Mouse (Mus musculus): ENCODE measurements around the gene Mtus2.

Gene Mtus2

DNA sequence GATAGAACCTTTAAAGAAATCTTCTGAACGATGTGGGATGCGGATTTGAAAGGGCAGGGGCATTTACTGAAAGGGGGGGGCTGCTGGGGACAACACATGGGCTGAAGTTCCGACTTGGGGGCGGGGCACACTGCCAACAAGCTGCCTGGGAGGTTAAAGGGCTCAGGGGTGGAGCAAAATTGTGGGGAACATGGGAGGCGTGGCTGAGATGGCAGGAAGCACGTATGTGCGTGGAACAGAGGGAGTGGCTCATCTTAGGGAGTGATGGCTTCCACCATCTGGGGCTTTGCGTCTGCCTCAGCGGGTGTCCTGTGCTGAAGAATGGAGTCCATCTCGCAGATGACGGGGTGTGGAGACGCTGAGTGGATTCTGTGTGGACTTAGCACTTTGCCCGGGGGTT, 70.9 kb downstream of the Mtus2 start:
- peak; percentile 84 for DNase-seq (ENCODE audit: low read depth, low spot score)

DNA sequence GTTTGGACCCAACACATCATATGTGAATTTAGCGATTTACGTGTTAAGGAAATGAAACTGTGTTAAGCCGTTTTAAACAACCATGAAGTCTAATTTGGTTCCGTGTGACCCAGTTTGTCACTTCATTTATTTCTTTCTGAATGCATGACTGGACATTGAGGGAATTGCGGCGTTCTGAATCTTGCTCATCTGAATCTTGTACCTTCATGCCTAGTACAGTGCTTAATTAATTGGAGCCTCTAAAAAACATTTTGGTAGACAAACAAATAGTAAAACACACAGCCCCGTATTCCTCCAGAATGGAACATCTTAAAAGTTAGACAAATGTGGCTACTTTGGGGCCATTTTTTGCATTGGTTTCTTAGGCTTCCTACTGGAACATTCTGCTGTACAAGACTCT, 84.5 kb downstream of the Mtus2 start:
- no peak for DNase-seq (ENCODE audit: low read depth, low spot score)

DNA sequence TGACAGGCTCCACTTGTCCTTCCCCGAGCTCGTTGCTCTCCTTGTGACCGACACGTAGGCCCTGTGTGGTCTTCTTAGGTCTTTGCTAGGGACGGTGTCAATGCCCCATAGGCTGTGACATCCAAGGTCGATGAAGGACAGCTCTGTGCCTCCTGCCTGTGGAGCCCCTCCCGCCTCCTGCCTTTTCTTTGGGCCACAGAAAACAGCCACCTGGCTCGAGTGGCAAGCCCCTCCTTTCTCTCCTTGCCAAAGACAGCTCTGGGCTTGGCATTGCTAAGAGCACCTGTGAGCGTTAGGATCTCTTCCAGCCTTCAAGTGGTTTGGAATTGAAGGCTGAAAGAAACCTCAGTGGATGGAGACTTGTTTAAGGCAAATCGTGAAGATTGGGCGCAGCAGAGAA, 91.1 kb downstream of the Mtus2 start:
- DNase-seq (ENCODE audit: low read depth, low spot score), result no peak

DNA sequence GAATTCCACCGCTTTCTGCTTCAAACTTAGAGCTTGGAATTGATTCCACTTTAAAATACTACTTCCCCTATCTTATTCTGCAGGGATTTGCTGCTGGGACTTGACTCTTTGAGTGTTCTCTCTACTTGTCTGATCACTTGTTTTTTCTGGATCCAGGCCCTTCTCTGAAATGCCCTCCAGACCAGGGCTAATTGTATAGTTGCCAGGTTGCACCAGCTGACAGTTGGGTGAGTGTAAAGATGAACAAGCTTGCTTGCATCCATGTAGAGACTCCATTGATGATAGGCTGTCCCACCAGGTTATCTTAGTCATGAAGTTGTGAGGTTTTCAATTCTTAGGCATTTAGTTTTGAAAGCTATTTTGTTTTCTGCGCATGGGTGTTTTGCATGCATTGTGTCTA, 92.2 kb downstream of the Mtus2 start:
- no peak for DNase-seq (ENCODE audit: low read depth, low spot score)

DNA sequence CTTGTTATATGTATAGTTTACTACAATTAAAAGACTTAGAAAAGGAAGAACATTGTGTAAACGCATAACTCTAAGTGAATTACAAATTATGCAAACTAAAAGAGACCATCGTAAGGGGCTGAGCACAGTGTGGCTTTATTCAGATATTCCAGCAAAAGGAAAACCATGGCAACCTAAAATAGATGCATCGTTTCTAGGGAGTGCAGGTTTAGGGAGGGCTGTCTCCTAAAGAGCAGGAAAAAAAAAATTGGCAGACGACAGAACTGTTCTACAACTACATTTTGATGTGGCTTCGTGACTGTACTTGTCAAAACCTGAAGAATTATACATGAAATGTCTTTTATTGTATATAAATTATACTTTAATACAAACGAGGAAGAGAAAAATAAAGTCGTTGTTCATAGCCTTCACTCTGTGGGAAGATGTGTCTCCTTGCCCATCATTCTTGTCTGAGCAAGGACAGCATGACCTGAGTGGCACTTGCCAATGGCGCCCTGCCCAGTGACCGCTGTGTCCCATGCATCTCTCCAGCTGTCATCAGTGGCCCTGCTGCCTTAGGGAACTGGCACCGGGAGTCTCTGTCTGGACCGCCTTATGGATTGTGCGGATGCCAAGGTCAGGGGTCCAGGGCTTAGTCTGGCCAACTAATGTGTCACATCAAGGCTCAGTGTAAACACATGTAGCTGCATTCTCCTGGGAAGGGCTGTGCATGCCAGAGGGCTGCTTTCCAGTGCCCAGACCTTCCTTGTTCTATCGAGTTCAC, 95.9 kb downstream of the Mtus2 start:
- DNase-seq (ENCODE audit: low read depth, low spot score), result no peak

DNA sequence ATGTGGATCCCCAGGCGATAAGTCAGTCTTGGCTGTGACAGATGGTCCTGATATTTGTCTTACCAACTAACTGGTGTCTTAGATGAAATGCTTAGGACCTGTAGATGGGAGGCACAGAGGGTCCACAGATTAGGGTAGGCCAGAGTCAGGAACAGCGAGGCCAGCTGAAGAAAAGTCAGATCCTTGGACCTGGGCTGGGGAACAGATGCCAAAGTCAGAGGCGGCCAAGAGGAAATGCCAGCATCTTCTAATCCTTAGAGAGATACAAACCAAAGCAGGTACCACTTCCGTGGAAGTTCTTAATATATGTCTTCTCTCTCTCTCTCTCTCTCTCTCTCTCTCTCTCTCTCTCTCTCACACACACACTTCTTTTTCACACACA, 96.5 kb downstream of the Mtus2 start:
- no peak for DNase-seq (ENCODE audit: low read depth, low spot score)

DNA sequence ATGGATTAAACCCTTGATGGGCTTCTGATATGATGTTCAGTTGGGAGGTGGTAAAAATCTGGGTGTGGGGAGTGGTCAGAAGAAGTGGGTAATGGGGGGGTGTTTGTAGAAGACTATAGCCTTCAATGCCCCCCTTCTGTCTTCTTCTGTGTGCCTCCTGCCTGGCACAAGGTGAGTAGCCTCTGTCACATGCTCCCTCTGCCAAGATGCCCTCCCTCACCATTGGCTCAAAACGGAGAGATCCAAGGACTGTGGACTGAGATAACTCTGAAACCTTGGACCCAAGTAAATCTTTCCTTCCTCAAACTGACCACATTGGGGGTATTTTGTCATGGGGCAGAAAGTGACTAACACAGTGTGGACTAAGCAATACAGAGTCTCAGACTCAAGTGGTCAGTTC, 99.7 kb downstream of the Mtus2 start:
- DNase-seq (ENCODE audit: low read depth, low spot score), result no peak

DNA sequence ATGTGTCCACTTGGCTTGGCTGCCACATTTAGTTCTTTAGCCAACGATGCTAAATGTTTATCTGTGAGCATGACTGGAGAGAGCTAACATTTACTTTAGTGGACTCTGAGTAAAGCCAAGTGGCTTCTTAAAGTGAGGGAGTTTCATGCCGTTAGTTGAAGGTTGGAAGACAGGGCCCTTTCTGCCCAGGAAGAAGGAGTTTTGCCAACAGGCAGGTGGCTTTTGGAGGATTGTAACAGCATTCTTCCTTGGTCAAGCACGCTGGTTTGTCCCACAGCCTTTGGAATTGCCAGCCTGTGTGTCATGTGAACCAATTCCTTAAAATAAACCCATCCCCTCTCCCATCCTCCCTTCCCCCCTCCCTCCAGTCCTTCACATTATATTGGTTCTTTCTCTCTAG, 100.3 kb downstream of the Mtus2 start:
- no peak for DNase-seq (ENCODE audit: low read depth, low spot score)

DNA sequence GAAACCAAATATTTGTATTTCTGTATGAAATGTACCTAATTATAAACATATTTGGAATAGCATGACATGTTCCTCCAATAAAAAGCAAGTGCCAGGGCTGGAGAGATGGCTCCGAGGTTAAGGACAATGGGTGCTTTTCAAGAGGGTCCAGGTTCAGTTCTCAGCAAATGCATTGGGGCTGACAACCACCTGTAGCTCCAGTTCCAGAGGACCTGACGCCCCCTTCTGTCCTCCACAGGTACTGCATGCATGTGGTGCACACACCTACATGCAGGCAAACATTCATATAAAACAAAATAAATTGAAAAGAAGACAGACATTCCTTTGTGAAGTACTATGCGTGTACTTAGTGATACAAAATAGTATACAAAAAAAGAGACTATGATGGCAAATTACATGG, 102.2 kb downstream of the Mtus2 start:
- no peak for DNase-seq (ENCODE audit: low read depth, low spot score)

DNA sequence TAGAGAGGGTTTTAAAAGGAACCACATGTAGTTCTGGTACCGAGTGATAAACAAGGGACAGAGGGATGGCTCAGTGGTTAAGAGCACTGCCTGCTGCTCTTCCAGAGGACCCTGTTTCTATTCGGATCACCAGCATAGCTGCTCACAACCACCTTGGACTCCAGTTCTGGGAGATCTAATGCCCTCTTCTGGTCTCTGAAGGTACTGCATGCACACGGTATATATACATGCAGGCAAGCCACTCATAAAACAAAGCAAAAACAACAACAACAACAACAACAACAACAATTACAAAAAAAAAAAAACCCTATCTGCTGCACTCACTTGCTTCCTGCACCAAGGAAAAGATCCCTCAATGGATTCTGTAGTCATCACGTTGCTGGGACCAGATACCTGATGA, 104.7 kb downstream of the Mtus2 start:
- DNase-seq (ENCODE audit: low read depth, low spot score), result peak; percentile 57

DNA sequence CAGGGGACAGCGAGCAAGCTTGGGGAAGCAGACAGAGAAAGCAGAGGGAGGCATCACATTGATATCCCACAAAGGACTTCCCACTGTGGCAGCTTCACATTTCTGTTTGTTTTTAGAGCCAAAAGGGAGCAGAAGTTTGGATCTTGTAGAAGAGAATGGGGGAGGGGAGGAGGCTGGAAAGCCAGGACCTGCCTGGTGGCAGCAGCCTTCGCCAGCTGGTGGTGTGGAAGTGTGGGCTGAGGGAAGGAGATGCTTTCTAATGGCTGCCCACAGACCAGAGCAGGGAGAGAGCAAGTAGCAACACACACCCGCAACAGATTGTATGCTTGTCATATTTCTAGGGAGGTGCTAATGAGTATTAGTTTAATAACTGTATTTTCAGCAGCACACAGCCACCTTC, 106.6 kb downstream of the Mtus2 start:
- no peak for DNase-seq (ENCODE audit: low read depth, low spot score)

DNA sequence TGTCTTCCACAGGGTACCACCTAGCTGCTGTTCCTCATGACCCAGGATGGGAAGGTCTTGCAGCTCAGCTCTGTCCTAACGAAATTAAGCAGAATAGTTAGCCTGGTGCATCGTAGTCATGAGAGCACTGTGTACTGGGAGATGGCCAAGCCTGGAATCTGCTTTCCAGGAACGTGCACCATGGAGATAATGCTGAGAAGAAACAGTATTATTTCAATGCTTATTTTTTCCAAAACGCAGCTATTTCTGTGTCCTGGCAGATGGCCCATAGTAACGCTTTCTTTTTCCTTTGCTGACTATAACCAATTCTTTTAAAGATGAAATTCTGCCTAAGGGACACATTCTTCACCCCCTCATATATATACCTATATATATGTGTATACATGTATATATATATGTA, 108.1 kb downstream of the Mtus2 start:
- DNase-seq (ENCODE audit: low read depth, low spot score), result no peak

DNA sequence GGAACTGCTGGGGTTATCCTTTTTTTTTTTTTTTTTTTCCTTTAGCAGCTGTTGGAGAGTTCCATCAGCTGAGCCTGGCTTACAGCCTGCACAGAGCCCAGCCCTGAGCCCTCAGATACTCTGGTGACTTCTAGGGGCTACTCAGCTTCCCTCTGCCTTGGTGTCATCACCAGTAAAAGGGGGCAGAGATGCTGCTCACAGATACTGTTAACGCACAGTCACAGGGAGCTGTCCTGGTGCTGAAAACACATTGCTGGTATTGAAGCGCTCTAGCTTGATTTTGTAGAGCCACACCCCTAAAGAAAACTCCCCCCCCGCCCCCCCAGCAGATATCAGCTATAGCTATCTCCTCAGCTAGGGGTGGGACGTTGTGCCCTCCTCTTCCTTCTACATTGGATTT, 112.8 kb downstream of the Mtus2 start:
- DNase-seq (ENCODE audit: low read depth, low spot score), result peak; percentile 56

DNA sequence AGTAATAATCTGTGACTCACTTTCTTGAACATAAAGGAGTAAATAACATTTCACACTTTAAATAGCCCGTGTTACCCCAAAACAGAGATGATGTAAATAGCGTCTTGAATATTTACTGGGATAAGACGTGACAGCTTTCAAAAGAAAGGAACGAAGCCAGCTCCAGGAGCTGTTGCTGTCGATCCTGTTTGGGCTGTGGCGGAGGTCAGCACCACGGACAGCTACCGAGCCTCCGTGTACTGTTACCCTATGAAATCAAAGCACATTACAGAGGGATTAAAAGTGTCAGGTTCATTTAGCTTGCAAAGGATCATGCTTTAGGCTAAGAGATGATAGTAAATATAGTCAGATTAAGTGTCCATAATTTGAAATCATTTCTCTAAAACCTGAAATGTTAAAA, 114.7 kb downstream of the Mtus2 start:
- DNase-seq (ENCODE audit: low read depth, low spot score), result peak; percentile 42

DNA sequence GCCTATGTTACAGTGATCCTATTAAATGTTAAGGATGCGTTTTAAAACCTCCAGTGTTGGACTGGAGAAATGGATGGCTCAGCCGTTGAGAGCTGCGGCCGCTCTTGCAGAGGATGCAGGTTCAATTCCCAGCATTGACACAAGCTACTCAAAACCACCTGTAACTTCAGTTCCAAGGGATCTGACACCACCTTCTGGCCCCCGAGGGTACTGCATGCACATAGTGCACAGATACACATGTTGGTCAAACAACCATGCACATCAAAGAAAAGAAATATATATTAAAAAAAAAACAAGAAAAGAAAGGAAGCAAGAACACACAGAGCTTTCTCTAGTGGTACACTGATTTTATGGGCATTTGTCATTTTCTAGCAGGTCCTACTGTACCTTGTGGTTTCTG, 116.3 kb downstream of the Mtus2 start:
- DNase-seq (ENCODE audit: low read depth, low spot score), result peak; percentile 67

DNA sequence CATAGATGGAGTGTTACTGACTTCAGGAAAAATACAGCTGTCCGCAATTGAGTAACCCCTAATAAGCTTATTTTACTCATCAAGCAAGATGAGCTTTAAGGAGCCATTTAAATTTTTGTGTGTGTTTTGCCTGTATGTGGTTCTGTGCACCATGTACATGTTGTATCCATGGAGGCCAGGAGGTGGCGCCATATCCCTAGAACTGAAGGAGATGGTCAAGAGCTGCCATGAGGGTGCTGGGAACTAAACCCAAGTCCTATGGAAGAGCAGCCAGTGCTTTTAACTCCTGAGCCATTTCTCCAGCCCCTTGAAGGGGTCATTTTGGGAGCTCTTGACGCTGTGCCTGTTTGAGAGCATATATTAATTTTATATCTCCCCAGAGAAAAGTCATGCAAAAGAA, 122.6 kb downstream of the Mtus2 start:
- DNase-seq (ENCODE audit: low read depth, low spot score), result peak; percentile 65

DNA sequence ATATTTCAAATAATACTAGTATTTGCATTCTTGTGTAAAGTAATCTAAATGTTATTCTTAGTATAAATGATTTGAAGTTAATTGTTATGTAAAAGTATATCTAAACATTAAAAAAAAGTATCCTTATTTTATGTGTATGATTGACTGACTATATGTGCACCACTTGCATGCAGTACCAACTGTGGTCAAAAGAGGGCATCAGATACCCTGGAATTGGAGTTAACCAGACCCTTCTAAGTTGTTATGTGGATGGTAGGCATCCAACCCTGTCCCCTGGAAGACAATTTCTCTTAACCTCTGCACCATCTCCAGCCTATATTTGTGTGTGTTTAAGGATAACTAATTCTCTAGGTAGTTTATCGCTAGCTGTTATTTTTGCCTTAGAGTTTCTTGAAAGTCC, 126.4 kb downstream of the Mtus2 start:
- DNase-seq (ENCODE audit: low read depth, low spot score), result peak; percentile 57

DNA sequence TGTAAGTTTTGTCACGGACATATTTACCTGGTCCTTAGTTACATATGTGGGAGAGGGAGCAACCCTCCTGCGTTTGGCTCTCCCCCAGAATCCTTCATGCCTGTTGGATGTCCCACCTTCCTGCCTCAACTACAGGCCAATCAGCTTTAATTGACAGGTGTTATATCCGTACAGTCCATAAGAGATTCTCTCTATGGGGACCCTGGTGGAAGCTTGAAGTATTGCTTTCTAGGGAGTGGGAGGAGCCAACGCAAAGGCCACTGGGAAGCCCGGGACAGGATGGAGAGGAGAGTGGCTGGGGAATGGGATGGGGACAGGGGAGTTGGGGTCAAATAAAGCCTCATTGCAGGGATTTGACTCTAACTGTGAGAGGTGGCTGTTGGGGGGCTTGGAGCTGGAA, 127.6 kb downstream of the Mtus2 start:
- peak; percentile 69 for DNase-seq (ENCODE audit: low read depth, low spot score)

DNA sequence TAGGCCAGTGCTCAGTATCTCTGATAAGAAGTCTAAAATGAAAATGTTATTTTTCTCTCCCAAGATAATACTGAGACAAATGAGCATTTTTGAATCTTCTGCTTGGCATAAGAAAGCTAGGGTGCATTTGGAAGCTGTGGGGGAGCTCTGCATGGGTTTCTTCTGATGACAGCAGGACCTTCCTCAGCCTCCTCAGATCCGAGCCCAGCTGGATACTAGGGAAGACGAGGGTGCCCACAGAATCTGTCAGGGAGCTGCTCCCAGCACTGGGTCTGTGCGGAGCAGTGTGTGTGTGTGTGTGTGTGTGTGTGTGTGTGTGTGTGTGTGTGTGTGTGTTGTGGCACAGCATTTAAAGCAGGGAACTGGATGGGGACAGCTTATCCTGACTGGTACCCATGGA, 130.7 kb downstream of the Mtus2 start:
- no peak for DNase-seq (ENCODE audit: low read depth, low spot score)

DNA sequence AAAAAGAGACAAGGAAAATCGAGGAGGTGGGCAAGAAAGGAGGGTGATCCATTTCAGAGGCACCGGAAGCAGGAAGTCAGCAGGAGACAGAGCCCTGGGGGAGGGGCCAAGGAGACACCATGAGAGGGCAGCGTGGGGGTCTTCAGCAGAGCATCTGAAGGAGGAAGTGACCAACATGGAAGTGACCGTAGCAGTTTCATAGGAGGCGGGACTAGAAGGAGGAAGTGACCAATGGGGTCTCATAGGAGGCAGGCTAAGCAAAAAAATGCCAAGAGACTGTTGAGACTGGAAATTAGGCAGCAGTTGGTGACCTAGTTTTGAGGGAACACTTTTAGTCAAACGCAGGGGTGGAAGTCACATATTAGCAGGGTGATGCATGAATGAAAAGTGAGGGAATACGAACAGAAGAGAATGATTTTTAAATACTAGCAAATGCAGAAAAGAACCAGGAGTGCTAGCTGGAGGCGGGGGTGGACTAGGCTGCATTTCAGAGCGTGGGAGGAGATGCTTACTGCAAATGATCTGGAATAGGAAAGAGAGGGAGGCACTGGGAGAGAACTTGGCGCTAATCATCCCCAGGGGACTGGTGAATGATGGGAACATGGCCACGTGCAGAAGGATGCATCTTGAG, 133.2 kb downstream of the Mtus2 start:
- no peak for DNase-seq (ENCODE audit: low read depth, low spot score)

DNA sequence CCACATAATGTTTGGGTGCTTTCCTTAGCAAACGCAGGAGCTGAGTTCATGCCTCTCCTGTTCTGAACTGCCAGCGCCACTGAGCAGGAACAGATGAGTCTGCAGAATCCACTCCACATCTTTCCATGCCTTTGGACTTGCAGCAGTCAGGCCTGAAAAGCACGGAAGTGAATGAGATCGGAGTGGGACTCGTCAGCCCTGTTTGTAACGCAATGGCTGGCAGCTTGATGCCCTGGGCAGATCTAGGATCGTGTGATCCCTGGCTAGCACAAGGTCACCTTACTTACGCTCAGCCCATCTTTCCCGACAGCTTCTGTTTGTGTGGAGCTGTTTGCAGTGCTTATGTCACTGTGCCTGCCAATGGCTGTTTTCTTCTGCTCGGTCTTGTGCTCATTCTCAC, 137.5 kb downstream of the Mtus2 start:
- no peak for DNase-seq (ENCODE audit: low read depth, low spot score)

DNA sequence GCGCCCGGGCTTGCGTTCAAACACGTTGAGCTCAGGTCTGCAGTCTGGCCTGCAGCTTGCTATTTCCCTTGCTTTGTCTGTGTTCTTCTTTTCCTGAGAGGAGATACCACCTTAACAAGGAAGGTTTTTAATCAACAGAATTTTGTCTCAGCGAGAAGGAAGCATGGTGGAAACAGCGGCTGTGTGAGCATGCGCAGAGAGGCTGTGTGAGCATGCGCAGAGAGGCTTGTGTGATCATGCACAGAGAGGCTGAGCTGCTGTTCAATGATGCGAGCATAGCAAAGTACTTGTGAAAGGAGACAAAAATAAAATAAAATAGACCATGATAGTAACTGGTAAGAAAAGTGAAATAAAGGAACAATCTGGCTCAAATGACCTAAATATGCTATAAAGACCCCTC, 142.2 kb downstream of the Mtus2 start:
- DNase-seq (ENCODE audit: low read depth, low spot score), result peak; percentile 16

DNA sequence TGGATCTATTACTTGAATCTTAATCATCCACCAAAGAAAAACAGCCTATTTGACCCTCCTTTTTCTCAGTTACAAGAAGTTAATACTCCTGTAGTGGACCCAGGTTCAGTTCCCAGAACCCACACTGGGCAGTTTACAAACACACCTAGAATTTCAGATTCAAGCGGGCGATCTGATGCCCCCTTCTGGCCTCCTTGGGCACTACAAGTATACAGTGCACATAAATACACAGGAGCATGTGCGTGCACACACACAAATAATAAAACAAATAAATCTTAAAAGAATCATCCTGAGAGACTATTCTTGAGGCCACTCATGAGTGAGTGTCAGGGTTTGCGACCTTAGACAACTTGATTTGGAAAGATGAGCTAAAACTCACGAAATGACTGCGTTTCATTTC, 150.2 kb downstream of the Mtus2 start:
- peak; percentile 54 for DNase-seq (ENCODE audit: low read depth, low spot score)

DNA sequence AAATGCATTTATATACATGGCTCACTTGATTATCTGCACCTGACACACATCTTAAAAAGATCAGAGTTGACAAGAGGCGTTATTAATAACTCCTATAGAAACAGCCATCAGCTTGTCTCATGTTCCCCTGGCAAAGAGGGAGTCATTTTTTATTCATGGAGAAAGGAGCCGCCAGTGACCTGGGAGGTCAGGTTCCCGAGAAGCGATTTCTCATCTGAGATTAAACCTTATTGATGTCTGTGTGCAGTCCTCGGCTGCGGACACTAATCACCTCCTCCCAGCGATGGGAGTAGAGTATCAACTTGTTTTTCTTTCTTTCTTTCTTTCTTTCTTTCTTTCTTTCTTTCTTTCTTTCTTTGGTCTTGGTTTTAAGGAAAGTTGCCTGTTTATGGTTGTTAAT, 150.8 kb downstream of the Mtus2 start:
- no peak for DNase-seq (ENCODE audit: low read depth, low spot score)
